Mouse (Mus musculus): Measurements from ENCODE around the gene Rprd2. TPM values are rescaled to one million over a fixed set of nuclear protein-coding genes. Genes with fewer than 3 reads are reported as not detected.

Rprd2 gene
- polyA plus RNA-seq, 1 experiment = 16.4 TPM

- Histone ChIP-seq H3K4me1 (ENCODE audit: control insufficient read depth, insufficient read depth, low read length) (no peaks in the 10 kb centered on the region; the same call in 1 of the 2 replicates), H3K4me3 (replicated peaks; ENCODE audit: control insufficient read depth, low read depth, low read length) (no peak overlapping the region), H3K27ac (ENCODE audit: control insufficient read depth, insufficient read depth, low read depth, low read length, poor library complexity) (no peak overlapping the region)
- WGBS = 86% methylated on average over 7 of the region's 7 CpGs
- TF ChIP-seq CTCF (IDR thresholded peaks at IDR 0.05; ENCODE audit: control insufficient read depth, insufficient read depth, low read length) (no peak), POLR2A (IDR thresholded peaks at IDR 0.05; ENCODE audit: borderline replicate concordance, control insufficient read depth, low read depth, low read length) (0 out of 2 replicates have a peak, but pooled peaks have one; percentile 19)
These were observed 88.2 kb downstream of the Rprd2 start for GRCm38 (mm10) chr3:95730431-95730830.

- no peak for TF ChIP-seq CTCF (IDR thresholded peaks at IDR 0.05; ENCODE audit: control insufficient read depth, insufficient read depth, low read length)
- TF ChIP-seq POLR2A (IDR thresholded peaks at IDR 0.05; ENCODE audit: borderline replicate concordance, control insufficient read depth, low read depth, low read length) = no peak
- no peaks in the 10 kb centered on the region; the same call in 1 of the 2 replicates for H3K4me1 ChIP-seq (ENCODE audit: control insufficient read depth, insufficient read depth, low read length)
- no peak overlapping the region for H3K27ac ChIP-seq (ENCODE audit: control insufficient read depth, insufficient read depth, low read depth, low read length, poor library complexity)
- WGBS = 91% methylated on average over 2 of the region's 2 CpGs
- no peak overlapping the region for H3K4me3 ChIP-seq (replicated peaks; ENCODE audit: control insufficient read depth, low read depth, low read length)
These were observed 89.8 kb downstream of the Rprd2 start for GRCm38 (mm10) chr3:95728906-95729305.

GRCm38 (mm10) chr3:95726696-95727358 lies 91.8 kb downstream of the Rprd2 start:
- WGBS = 67% methylated on average over 7 of the region's 7 CpGs
- TF ChIP-seq CTCF (IDR thresholded peaks at IDR 0.05; ENCODE audit: control insufficient read depth, insufficient read depth, low read length) (no peak), POLR2A (IDR thresholded peaks at IDR 0.05; ENCODE audit: borderline replicate concordance, control insufficient read depth, low read depth, low read length) (no peak)
- Histone ChIP-seq H3K27ac (ENCODE audit: control insufficient read depth, insufficient read depth, low read depth, low read length, poor library complexity) (no peak overlapping the region), H3K4me3 (replicated peaks; ENCODE audit: control insufficient read depth, low read depth, low read length) (no peak overlapping the region), H3K4me1 (ENCODE audit: control insufficient read depth, insufficient read depth, low read length) (no peaks in the 10 kb centered on the region; the same call in 1 of the 2 replicates)

- 78% methylated on average over 7 of the region's 7 CpGs for WGBS
- H3K4me1 ChIP-seq (ENCODE audit: control insufficient read depth, insufficient read depth, low read length) = no peaks in the 10 kb centered on the region; the same call in 1 of the 2 replicates
- TF ChIP-seq CTCF (IDR thresholded peaks at IDR 0.05; ENCODE audit: control insufficient read depth, insufficient read depth, low read length) (no peak), POLR2A (IDR thresholded peaks at IDR 0.05; ENCODE audit: borderline replicate concordance, control insufficient read depth, low read depth, low read length) (no peak)
- H3K4me3 ChIP-seq (replicated peaks; ENCODE audit: control insufficient read depth, low read depth, low read length) = no peak overlapping the region
- H3K27ac ChIP-seq (ENCODE audit: control insufficient read depth, insufficient read depth, low read depth, low read length, poor library complexity) = no peak overlapping the region
These were observed 92.8 kb downstream of the Rprd2 start for GRCm38 (mm10) chr3:95725863-95726262.

GRCm38 (mm10) chr3:95722386-95722785 lies 96.3 kb downstream of the Rprd2 start:
- Histone ChIP-seq H3K4me3 (replicated peaks; ENCODE audit: control insufficient read depth, low read depth, low read length) (no peak overlapping the region), H3K4me1 (ENCODE audit: control insufficient read depth, insufficient read depth, low read length) (no peaks in the 10 kb centered on the region; the same call in none of the 2 replicates), H3K27ac (ENCODE audit: control insufficient read depth, insufficient read depth, low read depth, low read length, poor library complexity) (no peak overlapping the region)
- TF ChIP-seq POLR2A (IDR thresholded peaks at IDR 0.05; ENCODE audit: borderline replicate concordance, control insufficient read depth, low read depth, low read length) (no peak), CTCF (IDR thresholded peaks at IDR 0.05; ENCODE audit: control insufficient read depth, insufficient read depth, low read length) (no peak)
- 67% methylated on average over 3 of the region's 3 CpGs for WGBS

- Histone ChIP-seq H3K4me1 (ENCODE audit: control insufficient read depth, insufficient read depth, low read length) (no peaks in the 10 kb centered on the region; the same call in 1 of the 2 replicates), H3K4me3 (replicated peaks; ENCODE audit: control insufficient read depth, low read depth, low read length) (no peak overlapping the region), H3K27ac (ENCODE audit: control insufficient read depth, insufficient read depth, low read depth, low read length, poor library complexity) (no peak overlapping the region)
- TF ChIP-seq CTCF (IDR thresholded peaks at IDR 0.05; ENCODE audit: control insufficient read depth, insufficient read depth, low read length) (no peak), POLR2A (IDR thresholded peaks at IDR 0.05; ENCODE audit: borderline replicate concordance, control insufficient read depth, low read depth, low read length) (no peak)
- 83% methylated on average over 2 of the region's 2 CpGs for WGBS
These were observed 100.5 kb downstream of the Rprd2 start for GRCm38 (mm10) chr3:95718153-95718552.

GRCm38 (mm10) chr3:95716075-95716474 lies 102.6 kb downstream of the Rprd2 start:
- H3K4me1 ChIP-seq (ENCODE audit: control insufficient read depth, insufficient read depth, low read length) = no peaks in the 10 kb centered on the region; the same call in 1 of the 2 replicates
- 56% methylated on average over 1 of the region's 1 CpGs for WGBS
- no peak overlapping the region for H3K4me3 ChIP-seq (replicated peaks; ENCODE audit: control insufficient read depth, low read depth, low read length)
- no peak overlapping the region for H3K27ac ChIP-seq (ENCODE audit: control insufficient read depth, insufficient read depth, low read depth, low read length, poor library complexity)
- TF ChIP-seq CTCF (IDR thresholded peaks at IDR 0.05; ENCODE audit: control insufficient read depth, insufficient read depth, low read length) (no peak), POLR2A (IDR thresholded peaks at IDR 0.05; ENCODE audit: borderline replicate concordance, control insufficient read depth, low read depth, low read length) (no peak)

Other genes with a start within 250 kb of the Rprd2 start
- 11.8 and 20.7 TPM in 2 replicates for gene Golph3l, start 229.9 kb downstream of the Rprd2 start, polyA plus RNA-seq (2011; ENCODE audit: insufficient read depth, insufficient read length, low replicate concordance, missing spikeins)
- gene Ensa, start 193.9 kb downstream of the Rprd2 start, polyA plus RNA-seq (2011; ENCODE audit: insufficient read depth, insufficient read length, low replicate concordance, missing spikeins) = 29.3 and 36.2 TPM in 2 replicates
- gene Mcl1, start 160.1 kb downstream of the Rprd2 start, polyA plus RNA-seq (2011; ENCODE audit: insufficient read depth, insufficient read length, low replicate concordance, missing spikeins) = 88.8 and 134 TPM in 2 replicates
- gene Adamtsl4, start 130.9 kb downstream of the Rprd2 start, polyA plus RNA-seq (2011; ENCODE audit: insufficient read depth, insufficient read length, low replicate concordance, missing spikeins) = 1.9 and 2.7 TPM in 2 replicates
- 26.4 and 38.2 TPM in 2 replicates for gene Ecm1, start 79.3 kb downstream of the Rprd2 start, polyA plus RNA-seq (2011; ENCODE audit: insufficient read depth, insufficient read length, low replicate concordance, missing spikeins)
- gene Tars2, start 58.7 kb downstream of the Rprd2 start, polyA plus RNA-seq (2011; ENCODE audit: insufficient read depth, insufficient read length, low replicate concordance, missing spikeins) = 28.7 and 65.2 TPM in 2 replicates
- gene Prpf3, start 37.0 kb upstream of the Rprd2 start, polyA plus RNA-seq (2011; ENCODE audit: insufficient read depth, insufficient read length, low replicate concordance, missing spikeins) = 49.5 and 55.4 TPM in 2 replicates
- 80.5 and 81.0 TPM in 2 replicates for gene Mrps21, start 52.7 kb upstream of the Rprd2 start, polyA plus RNA-seq (2011; ENCODE audit: insufficient read depth, insufficient read length, low replicate concordance, missing spikeins)
- gene Ciart, start 63.4 kb upstream of the Rprd2 start, polyA plus RNA-seq (2011; ENCODE audit: insufficient read depth, insufficient read length, low replicate concordance, missing spikeins) = 2.5 and 8.7 TPM in 2 replicates
- 4.6 and 18.9 TPM in 2 replicates for gene BC028528, start 73.1 kb upstream of the Rprd2 start, polyA plus RNA-seq (2011; ENCODE audit: insufficient read depth, insufficient read length, low replicate concordance, missing spikeins)
- 20.4 and 38.4 TPM in 2 replicates for gene Aph1a, start 75.1 kb upstream of the Rprd2 start, polyA plus RNA-seq (2011; ENCODE audit: insufficient read depth, insufficient read length, low replicate concordance, missing spikeins)
- not detected in 2 replicates for gene Car14, start 85.8 kb upstream of the Rprd2 start, polyA plus RNA-seq (2011; ENCODE audit: insufficient read depth, insufficient read length, low replicate concordance, missing spikeins)
- 275 and 382 TPM in 2 replicates for gene Anp32e, start 110.4 kb upstream of the Rprd2 start, polyA plus RNA-seq (2011; ENCODE audit: insufficient read depth, insufficient read length, low replicate concordance, missing spikeins)
- gene Plekho1, start 177.1 kb upstream of the Rprd2 start, polyA plus RNA-seq (2011; ENCODE audit: insufficient read depth, insufficient read length, low replicate concordance, missing spikeins) = 36.1 and 59.2 TPM in 2 replicates
- 11.8 and 20.1 TPM in 2 replicates for gene Vps45, start 239.6 kb upstream of the Rprd2 start, polyA plus RNA-seq (2011; ENCODE audit: insufficient read depth, insufficient read length, low replicate concordance, missing spikeins)